Comparison of ENCODE assay signal across 30 mouse cellular contexts in genomic region chr11:73233992-73234391, GRCm38 (mm10). TPM values are rescaled to one million over a fixed set of nuclear protein-coding genes. Genes with fewer than 3 reads are reported as not detected.
"Had no signal": no experiment of that assay in that cellular context is flagged by ENCODE, and none has a peak within 500 bp of the region (broad histone marks: within the 10 kb centered on the region; RNA-seq: fewer than 3 reads in every experiment).

Trpv1 (plus strand) TSS chr11:73234292.

- H3K4me2 ChIP-seq: heart, embryonic 12.5 days; hindbrain, embryonic 12.5 days; hindbrain, embryonic 15.5 days; intestine, embryonic 15.5 days; limb, embryonic 12.5 days; liver, embryonic 11.5 days had no signal

- H3K27ac ChIP-seq: heart, embryonic 10.5 days; hindbrain, embryonic 10.5 days; hindbrain, embryonic 12.5 days; hindbrain, embryonic 15.5 days; layer of hippocampus, adult 2 months; left cerebral cortex, adult 2 months; limb, embryonic 10.5 days had no signal

- ATAC-seq: inflammation-experienced regulatory T-cells, adult 6 months; intestine, embryonic 15.5 days; intestine, postnatal 0 days had no signal

- H3K9ac ChIP-seq: heart, embryonic 12.5 days; hindbrain, embryonic 12.5 days; hindbrain, embryonic 15.5 days; intestine, embryonic 15.5 days; limb, embryonic 12.5 days had no signal

- H3K9me3 ChIP-seq: heart, embryonic 10.5 days; hindbrain, embryonic 12.5 days; hindbrain, embryonic 15.5 days; intestine, embryonic 15.5 days; limb, embryonic 10.5 days had no signal

- H3K36me3 ChIP-seq: heart, embryonic 10.5 days; heart, embryonic 12.5 days; hindbrain, embryonic 10.5 days; hindbrain, embryonic 12.5 days; hindbrain, embryonic 15.5 days; intestine, embryonic 15.5 days; limb, embryonic 10.5 days; limb, embryonic 12.5 days had no signal

- H3K4me3 ChIP-seq: gastrocnemius, adult 2 months; heart, embryonic 10.5 days; heart, embryonic 12.5 days; hindbrain, embryonic 10.5 days; hindbrain, embryonic 12.5 days; hindbrain, embryonic 15.5 days; intestine, embryonic 15.5 days; layer of hippocampus, adult 2 months; left cerebral cortex, adult 2 months; limb, embryonic 10.5 days; limb, embryonic 12.5 days had no signal

- H3K4me1 ChIP-seq: heart, embryonic 10.5 days; hindbrain, embryonic 12.5 days; hindbrain, embryonic 15.5 days had no signal

- H3K27me3 ChIP-seq: heart, embryonic 12.5 days; hindbrain, embryonic 12.5 days; hindbrain, embryonic 15.5 days; intestine, embryonic 15.5 days; limb, embryonic 12.5 days had no signal

- DNase-seq: gastrocnemius, adult 2 months; gastrocnemius, postnatal 10 days; gastrocnemius, postnatal 25 days; heart, adult 18-20 months; heart, postnatal 10 days; heart, postnatal 4 days; kidney, adult 18-20 months; kidney, adult 8-10 months; kidney, postnatal 10 days; kidney, postnatal 25 days; kidney, postnatal 4 days; liver had no signal

RNA-seq across cellular contexts. Expression of gene Trpv1, which starts in this region (rescaled TPM):
- total RNA-seq: granulocyte monocyte progenitor cell, adult 5-6 weeks; heart, adult 18-20 months; heart, postnatal 10 days; heart, postnatal 25 days; heart, postnatal 4 days; layer of hippocampus, adult 2 months had no signal
- polyA plus RNA-seq: heart, embryonic 10.5 days; heart, embryonic 12.5 days; heart, embryonic 14.5 days; hindbrain, embryonic 10.5 days; hindbrain, embryonic 12.5 days; inflammation-experienced regulatory T-cells, adult 6 months; kidney, embryonic 14.5 days; kidney, embryonic 16.5 days; liver, embryonic 11.5 days had no signal
